In the genomic region with DNA sequence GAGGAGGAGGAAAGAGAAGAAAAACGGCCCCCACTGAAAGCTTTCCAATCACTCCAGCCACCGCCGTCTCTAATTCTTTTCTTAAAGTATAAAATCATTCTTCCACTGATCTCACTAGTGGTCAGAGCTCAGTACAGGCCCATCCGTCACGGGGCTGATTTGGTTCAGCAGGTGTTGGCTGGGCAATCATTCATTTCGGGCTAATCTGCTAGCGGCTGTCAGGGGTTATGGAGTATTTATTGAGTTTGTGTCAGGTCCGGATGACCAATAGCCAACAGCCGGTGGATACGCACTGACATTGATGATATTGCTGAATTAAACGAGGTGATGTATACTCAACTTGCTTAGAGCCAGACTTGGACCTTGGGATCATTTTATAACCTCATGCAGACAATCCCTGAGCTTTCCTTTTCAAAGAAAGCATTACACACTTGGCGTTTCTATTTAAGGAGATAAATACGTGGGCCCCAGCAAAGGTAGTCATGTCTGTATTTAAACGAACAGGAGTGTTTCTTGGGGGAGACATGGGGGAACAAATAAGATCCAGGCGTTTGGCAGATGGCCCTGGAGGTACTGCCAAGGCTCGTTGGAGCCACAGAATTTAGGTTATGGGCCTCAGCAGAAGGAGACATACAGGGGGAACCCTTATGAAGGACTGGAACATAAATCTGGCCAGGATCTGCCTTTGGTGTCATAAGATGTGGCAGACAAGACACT, we compare ENCODE assay signal across 20 mouse cellular contexts.
DNase-seq lines count a peak whose midpoint lies in the region; ATAC-seq and TF ChIP-seq lines count a peak whose summit lies in the region.
"Had no signal": no experiment of that assay in that cellular context is flagged by ENCODE, and none has a peak within 500 bp of the region (broad histone marks: within the 10 kb centered on the region; RNA-seq: fewer than 3 reads in every experiment).

No protein-coding gene starts in this region.

- no peak overlapping the region for H3K9ac ChIP-seq in embryonic facial prominence, embryonic 13.5 days
- H3K9ac ChIP-seq in kidney, embryonic 14.5 days (ENCODE audit: low read depth, low read length): no peak overlapping the region
- no peak overlapping the region for H3K9ac ChIP-seq in stomach, postnatal 0 days (ENCODE audit: low read length)
- H3K9ac ChIP-seq: embryonic facial prominence, embryonic 12.5 days; midbrain, embryonic 13.5 days had no signal

- ATAC-seq in embryonic facial prominence, embryonic 13.5 days (ENCODE audit: insufficient number of reproducible peaks, insufficient read depth, low FRiP score, low TSS enrichment, low read depth): no peak
- 0 out of 2 replicates have a peak, but pooled peaks have one; percentile 13 for ATAC-seq in kidney, embryonic 14.5 days (ENCODE audit: low FRiP score, low TSS enrichment)
- ATAC-seq in stomach, postnatal 0 days (ENCODE audit: low FRiP score, low TSS enrichment): no peak
- ATAC-seq: forebrain, embryonic 14.5 days; midbrain, embryonic 13.5 days; Patski had no signal

- peak overlapping the region; percentile 33 for H3K27ac ChIP-seq in embryonic facial prominence, embryonic 13.5 days
- no peak overlapping the region for H3K27ac ChIP-seq in embryonic facial prominence, embryonic 10.5 days (replicated peaks)
- H3K27ac ChIP-seq in kidney, embryonic 14.5 days (ENCODE audit: low read depth, low read length): no peak overlapping the region
- no peak overlapping the region for H3K27ac ChIP-seq in stomach, postnatal 0 days (replicated peaks)
- H3K27ac ChIP-seq: embryonic facial prominence, embryonic 12.5 days; midbrain, embryonic 13.5 days had no signal

- H3K9me3 ChIP-seq in embryonic facial prominence, embryonic 13.5 days: no peaks in the 10 kb centered on the region
- no peaks in the 10 kb centered on the region for H3K9me3 ChIP-seq in embryonic facial prominence, embryonic 10.5 days
- H3K9me3 ChIP-seq in kidney, embryonic 14.5 days (ENCODE audit: control insufficient read depth, low read length): no peaks in the 10 kb centered on the region
- H3K9me3 ChIP-seq in stomach, postnatal 0 days (ENCODE audit: control insufficient read depth, low read length): no peaks in the 10 kb centered on the region
- H3K9me3 ChIP-seq: embryonic facial prominence, embryonic 12.5 days; midbrain, embryonic 13.5 days had no signal

- WGBS in embryonic facial prominence, embryonic 13.5 days: 67% methylated on average over 16 of the region's 16 CpGs
- 85% methylated on average over 16 of the region's 16 CpGs for WGBS in embryonic facial prominence, embryonic 10.5 days
- WGBS in kidney, embryonic 14.5 days: 26% methylated on average over 16 of the region's 16 CpGs
- 27% methylated on average over 16 of the region's 16 CpGs for WGBS in stomach, postnatal 0 days

- no peak for TF ChIP-seq EP300 in stomach, postnatal 0 days (optimal IDR thresholded peaks at IDR 0.05)

- H3K4me1 ChIP-seq in embryonic facial prominence, embryonic 13.5 days: peaks cover 33% of the 10 kb centered on the region
- peaks cover 35% of the 10 kb centered on the region for H3K4me1 ChIP-seq in embryonic facial prominence, embryonic 10.5 days
- peaks cover 17% of the 10 kb centered on the region; the same call in 1 of the 2 replicates for H3K4me1 ChIP-seq in kidney, embryonic 14.5 days (ENCODE audit: control insufficient read depth, insufficient read depth, low read length)
- H3K4me1 ChIP-seq in stomach, postnatal 0 days (replicated peaks; ENCODE audit: control insufficient read depth, insufficient read depth): no peaks in the 10 kb centered on the region

- DNase-seq in embryonic facial prominence, embryonic 10.5 days (ENCODE audit: low spot score): no peak
- DNase-seq in kidney, adult 9 months: no peak
- DNase-seq in mesoderm, embryonic 11.5 days (ENCODE audit: low read depth, low spot score): peak; percentile 73
- DNase-seq in stomach, postnatal 0 days (ENCODE audit: low spot score): peak; percentile 12
- DNase-seq in spleen, adult 12 weeks (ENCODE audit: low spot score): no peak
- DNase-seq in testis, postnatal 10 days (ENCODE audit: low spot score): no peak
- DNase-seq: cerebellum, postnatal 10 days; heart, adult 18-20 months; kidney, adult 8-10 months; layer of hippocampus, postnatal 36 days; liver; lung, adult 18-20 months; lung, postnatal 36 days; thymus, postnatal 36 days had no signal

- no peaks in the 10 kb centered on the region for H3K27me3 ChIP-seq in embryonic facial prominence, embryonic 13.5 days
- H3K27me3 ChIP-seq in embryonic facial prominence, embryonic 10.5 days (replicated peaks; ENCODE audit: low read depth, poor library complexity, severe bottlenecking): 0 out of 2 replicates have a peak, but pooled peaks cover 4% of the 10 kb centered on the region
- H3K27me3 ChIP-seq in kidney, embryonic 14.5 days (ENCODE audit: control insufficient read depth, insufficient read depth, low read length): peaks cover 13% of the 10 kb centered on the region; the same call in 1 of the 2 replicates
- no peaks in the 10 kb centered on the region for H3K27me3 ChIP-seq in stomach, postnatal 0 days (ENCODE audit: control insufficient read depth, insufficient read depth, low read length)
- H3K27me3 ChIP-seq: embryonic facial prominence, embryonic 12.5 days; midbrain, embryonic 13.5 days had no signal

- no peak overlapping the region for H3K4me3 ChIP-seq in embryonic facial prominence, embryonic 13.5 days
- no peak overlapping the region for H3K4me3 ChIP-seq in embryonic facial prominence, embryonic 10.5 days
- no peak overlapping the region for H3K4me3 ChIP-seq in kidney, embryonic 14.5 days (ENCODE audit: low read length)
- no peak overlapping the region for H3K4me3 ChIP-seq in stomach, postnatal 0 days (ENCODE audit: low read depth, low read length)
- H3K4me3 ChIP-seq: embryonic facial prominence, embryonic 12.5 days; midbrain, embryonic 13.5 days had no signal

- no peaks in the 10 kb centered on the region for H3K36me3 ChIP-seq in embryonic facial prominence, embryonic 13.5 days
- H3K36me3 ChIP-seq in embryonic facial prominence, embryonic 10.5 days (replicated peaks): no peaks in the 10 kb centered on the region
- no peaks in the 10 kb centered on the region for H3K36me3 ChIP-seq in kidney, embryonic 14.5 days (ENCODE audit: control insufficient read depth, insufficient read depth, low read length)
- H3K36me3 ChIP-seq in stomach, postnatal 0 days (ENCODE audit: control insufficient read depth, insufficient read depth, low read length): no peaks in the 10 kb centered on the region
- H3K36me3 ChIP-seq: embryonic facial prominence, embryonic 12.5 days; midbrain, embryonic 13.5 days had no signal

- H3K4me2 ChIP-seq in embryonic facial prominence, embryonic 13.5 days: no peak overlapping the region
- no peak overlapping the region for H3K4me2 ChIP-seq in kidney, embryonic 14.5 days (replicated peaks; ENCODE audit: low read depth, low read length)
- no peak overlapping the region for H3K4me2 ChIP-seq in stomach, postnatal 0 days (replicated peaks; ENCODE audit: low read depth)
- H3K4me2 ChIP-seq: embryonic facial prominence, embryonic 12.5 days; midbrain, embryonic 13.5 days had no signal

- no peak for TF ChIP-seq CTCF in stomach, postnatal 0 days (IDR thresholded peaks at IDR 0.05; ENCODE audit: low read depth)

Comparison
In these comparisons a context has a peak if more than half of its experiments do, and no peak if none do; other contexts are left out.
1. DNase-seq: peak in mesoderm, embryonic 11.5 days (single experiment) and stomach, postnatal 0 days (single experiment); none in embryonic facial prominence, embryonic 10.5 days (single experiment), kidney, adult 9 months (single experiment), spleen, adult 12 weeks (single experiment) and testis, postnatal 10 days (single experiment).